Mouse (Mus musculus): ENCODE data around the gene Ssr1. TPM values are rescaled to one million over a fixed set of nuclear protein-coding genes. Genes with fewer than 3 reads are reported as not detected.

Gene Ssr1
- polyA plus RNA-seq (2016; fragmentation: Nextera tagmentation; extraction: Ambion mirVana): 116 and 119 TPM in 2 replicates

GRCm38 (mm10) chr13:37993704-37994404, at the start of gene Ssr1:
Gene Ssr1, minus strand, starts transcription at chr13:37994217.
- H3K27me3 ChIP-seq (ENCODE audit: low read depth, poor library complexity, severe bottlenecking): no peaks in the 10 kb centered on the region
- peaks cover 15% of the 10 kb centered on the region for H3K4me1 ChIP-seq
- no peaks in the 10 kb centered on the region for H3K9me3 ChIP-seq (replicated peaks)
- DNase-seq (ENCODE audit: low spot score): peak; percentile 95
- peak within 1 kb of the TSS; percentile 92 for H3K4me3 ChIP-seq
- WGBS: under 1% methylated on average over 89 of the region's 89 CpGs
- peaks cover 27% of the 10 kb centered on the region for H3K36me3 ChIP-seq
- H3K27ac ChIP-seq (replicated peaks): peak within 1 kb of the TSS; percentile 98

GRCm38 (mm10) chr13:38037811-38038210, 43.8 kb upstream of the Ssr1 start:
- no peaks in the 10 kb centered on the region for H3K9me3 ChIP-seq (replicated peaks)
- peaks cover 21% of the 10 kb centered on the region for H3K4me1 ChIP-seq
- WGBS: 57% methylated on average over 12 of the region's 12 CpGs
- no peaks in the 10 kb centered on the region for H3K27me3 ChIP-seq (ENCODE audit: low read depth, poor library complexity, severe bottlenecking)
- peaks cover 35% of the 10 kb centered on the region for H3K36me3 ChIP-seq
- H3K4me3 ChIP-seq: peak overlapping the region; percentile 95
- no peak for DNase-seq (ENCODE audit: low spot score)
- H3K27ac ChIP-seq (replicated peaks): peak overlapping the region; percentile 88

GRCm38 (mm10) chr13:38037044-38037687, 43.1 kb upstream of the Ssr1 start, which contains the start of gene Cage1:
Gene Cage1, minus strand, starts transcription at chr13:38037069.
- Histone ChIP-seq H3K27ac (replicated peaks) (peak within 1 kb of the TSS; percentile 88), H3K9me3 (replicated peaks) (no peaks in the 10 kb centered on the region), H3K27me3 (ENCODE audit: low read depth, poor library complexity, severe bottlenecking) (no peaks in the 10 kb centered on the region), H3K36me3 (peaks cover 29% of the 10 kb centered on the region), H3K4me1 (peaks cover 21% of the 10 kb centered on the region), H3K4me3 (peak within 1 kb of the TSS; percentile 95)
- peak; percentile 97 for DNase-seq (ENCODE audit: low spot score)
- under 1% methylated on average over 47 of the region's 47 CpGs for WGBS

GRCm38 (mm10) chr13:38036343-38037043, 42.5 kb upstream of the Ssr1 start, which contains the start of gene Riok1:
Gene Riok1, plus strand, starts transcription at chr13:38036995.
- Histone ChIP-seq H3K27me3 (ENCODE audit: low read depth, poor library complexity, severe bottlenecking) (no peaks in the 10 kb centered on the region), H3K4me1 (peaks cover 21% of the 10 kb centered on the region), H3K27ac (replicated peaks) (peak within 1 kb of the TSS; percentile 88), H3K36me3 (peaks cover 22% of the 10 kb centered on the region), H3K9me3 (replicated peaks) (no peaks in the 10 kb centered on the region), H3K4me3 (peak within 1 kb of the TSS; percentile 95)
- 12% methylated on average over 37 of the region's 37 CpGs for WGBS
- peak; percentile 12 for DNase-seq (ENCODE audit: low spot score)

- no peaks in the 10 kb centered on the region for H3K27me3 ChIP-seq (ENCODE audit: low read depth, poor library complexity, severe bottlenecking)
- no peak overlapping the region for H3K4me3 ChIP-seq
- H3K4me1 ChIP-seq: no peaks in the 10 kb centered on the region
- H3K36me3 ChIP-seq: no peaks in the 10 kb centered on the region
- 89% methylated on average over 4 of the region's 4 CpGs for whole genome bisulfite sequencing
- H3K9me3 ChIP-seq (replicated peaks): no peaks in the 10 kb centered on the region
- no peak for DNase-seq (ENCODE audit: low spot score)
- no peak overlapping the region for H3K27ac ChIP-seq (replicated peaks)
These were observed 34.4 kb upstream of the Ssr1 start for GRCm38 (mm10) chr13:38028407-38028806.

- no peaks in the 10 kb centered on the region for H3K27me3 ChIP-seq (ENCODE audit: low read depth, poor library complexity, severe bottlenecking)
- H3K36me3 ChIP-seq: no peaks in the 10 kb centered on the region
- 64% methylated on average over 6 of the region's 6 CpGs for WGBS
- no peaks in the 10 kb centered on the region for H3K4me1 ChIP-seq
- no peak overlapping the region for H3K4me3 ChIP-seq
- DNase-seq (ENCODE audit: low spot score): no peak
- no peaks in the 10 kb centered on the region for H3K9me3 ChIP-seq (replicated peaks)
- no peak overlapping the region for H3K27ac ChIP-seq (replicated peaks)
These were observed 33.7 kb upstream of the Ssr1 start for GRCm38 (mm10) chr13:38027618-38028248.

GRCm38 (mm10) chr13:38025874-38026273, 31.9 kb upstream of the Ssr1 start:
- Histone ChIP-seq H3K27ac (replicated peaks) (no peak overlapping the region), H3K4me3 (no peak overlapping the region), H3K9me3 (replicated peaks) (no peaks in the 10 kb centered on the region), H3K4me1 (no peaks in the 10 kb centered on the region), H3K27me3 (ENCODE audit: low read depth, poor library complexity, severe bottlenecking) (no peaks in the 10 kb centered on the region), H3K36me3 (no peaks in the 10 kb centered on the region)
- WGBS: 32% methylated on average over 4 of the region's 4 CpGs
- DNase-seq (ENCODE audit: low spot score): no peak

- H3K27ac ChIP-seq (replicated peaks): no peak overlapping the region
- no peaks in the 10 kb centered on the region for H3K36me3 ChIP-seq
- H3K9me3 ChIP-seq (replicated peaks): 0 out of 2 replicates have a peak, but pooled peaks cover 4% of the 10 kb centered on the region
- H3K4me1 ChIP-seq: no peaks in the 10 kb centered on the region
- no peak overlapping the region for H3K4me3 ChIP-seq
- H3K27me3 ChIP-seq (ENCODE audit: low read depth, poor library complexity, severe bottlenecking): no peaks in the 10 kb centered on the region
- no peak for DNase-seq (ENCODE audit: low spot score)
- WGBS: 84% methylated on average over 3 of the region's 3 CpGs
These were observed 24.8 kb upstream of the Ssr1 start for GRCm38 (mm10) chr13:38018791-38019190.

GRCm38 (mm10) chr13:38015591-38015990, 21.6 kb upstream of the Ssr1 start:
- WGBS: 91% methylated on average over 4 of the region's 4 CpGs
- Histone ChIP-seq H3K4me1 (no peaks in the 10 kb centered on the region), H3K4me3 (no peak overlapping the region), H3K9me3 (replicated peaks) (0 out of 2 replicates have a peak, but pooled peaks cover 4% of the 10 kb centered on the region), H3K27ac (replicated peaks) (no peak overlapping the region), H3K36me3 (no peaks in the 10 kb centered on the region), H3K27me3 (ENCODE audit: low read depth, poor library complexity, severe bottlenecking) (no peaks in the 10 kb centered on the region)
- no peak for DNase-seq (ENCODE audit: low spot score)

- H3K4me1 ChIP-seq: no peaks in the 10 kb centered on the region
- H3K27me3 ChIP-seq (ENCODE audit: low read depth, poor library complexity, severe bottlenecking): no peaks in the 10 kb centered on the region
- H3K27ac ChIP-seq (replicated peaks): no peak overlapping the region
- no peak overlapping the region for H3K4me3 ChIP-seq
- no peaks in the 10 kb centered on the region for H3K9me3 ChIP-seq (replicated peaks)
- 94% methylated on average over 5 of the region's 5 CpGs for WGBS
- H3K36me3 ChIP-seq: no peaks in the 10 kb centered on the region
- no peak for DNase-seq (ENCODE audit: low spot score)
These were observed 18.4 kb upstream of the Ssr1 start for GRCm38 (mm10) chr13:38012436-38012835.

GRCm38 (mm10) chr13:38010444-38010910, 16.5 kb upstream of the Ssr1 start:
- no peak overlapping the region for H3K4me3 ChIP-seq
- H3K27me3 ChIP-seq (ENCODE audit: low read depth, poor library complexity, severe bottlenecking): no peaks in the 10 kb centered on the region
- no peak for DNase-seq (ENCODE audit: low spot score)
- H3K36me3 ChIP-seq: no peaks in the 10 kb centered on the region
- no peaks in the 10 kb centered on the region for H3K4me1 ChIP-seq
- WGBS: 81% methylated on average over 5 of the region's 5 CpGs
- H3K27ac ChIP-seq (replicated peaks): no peak overlapping the region
- H3K9me3 ChIP-seq (replicated peaks): no peaks in the 10 kb centered on the region

GRCm38 (mm10) chr13:38009721-38010408, 15.8 kb upstream of the Ssr1 start:
- Histone ChIP-seq H3K4me3 (no peak overlapping the region), H3K9me3 (replicated peaks) (no peaks in the 10 kb centered on the region), H3K4me1 (no peaks in the 10 kb centered on the region), H3K27ac (replicated peaks) (no peak overlapping the region), H3K36me3 (no peaks in the 10 kb centered on the region), H3K27me3 (ENCODE audit: low read depth, poor library complexity, severe bottlenecking) (no peaks in the 10 kb centered on the region)
- WGBS: 84% methylated on average over 5 of the region's 5 CpGs
- no peak for DNase-seq (ENCODE audit: low spot score)

Measured in midbrain, embryonic 10.5 days (tissue).